Mouse (Mus musculus): ENCODE results near the gene Tfec. TPM values are rescaled to one million over a fixed set of nuclear protein-coding genes. Genes with fewer than 3 reads are reported as not detected.

Tfec gene
- polyA plus RNA-seq, 1 experiment from 2014 or later, result 0.31 TPM

DNA sequence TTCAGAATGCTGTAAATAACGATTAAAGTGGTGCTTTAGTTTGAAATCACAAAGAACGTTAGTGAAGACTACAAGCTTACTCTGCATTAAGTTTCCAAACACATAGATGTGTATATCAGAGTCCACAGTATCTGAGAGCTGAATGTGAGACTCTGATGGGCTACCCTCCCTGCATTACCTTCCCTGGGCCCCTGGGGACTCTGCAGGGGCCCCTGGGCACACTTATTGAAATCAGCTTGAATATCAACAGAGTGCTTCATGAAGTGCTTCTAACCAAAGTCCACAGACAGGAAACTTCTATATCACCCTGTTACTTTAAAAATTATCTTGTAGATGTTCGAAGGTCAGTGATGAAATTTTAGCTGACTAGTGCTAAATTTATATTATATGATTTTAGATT, 36.2 kb downstream of the Tfec start:
- Histone ChIP-seq H3K4me1 (no peaks in the 10 kb centered on the region), H3K4me3 (no peak overlapping the region), H3K9ac (no peak overlapping the region), H3K36me3 (replicated peaks) (no peaks in the 10 kb centered on the region), H3K4me2 (no peak overlapping the region), H3K27ac (no peak overlapping the region), H3K9me3 (no peaks in the 10 kb centered on the region), H3K27me3 (replicated peaks) (no peaks in the 10 kb centered on the region)
- WGBS, result 92% methylated on average over 3 of the region's 3 CpGs
- no peak for ATAC-seq (replicated peaks)

- Histone ChIP-seq H3K9me3 (no peaks in the 10 kb centered on the region), H3K4me2 (no peak overlapping the region), H3K4me1 (no peaks in the 10 kb centered on the region), H3K27me3 (replicated peaks) (no peaks in the 10 kb centered on the region), H3K9ac (no peak overlapping the region), H3K4me3 (no peak overlapping the region), H3K27ac (no peak overlapping the region), H3K36me3 (replicated peaks) (no peaks in the 10 kb centered on the region)
- WGBS, result 91% methylated on average over 7 of the region's 7 CpGs
- ATAC-seq (replicated peaks), result no peak
These were observed 42.2 kb downstream of the Tfec start for GRCm38 (mm10) chr6:16855879-16856545.

- H3K4me3 ChIP-seq, result no peak overlapping the region
- 84% methylated on average over 9 of the region's 9 CpGs for WGBS
- no peak overlapping the region for H3K27ac ChIP-seq
- H3K4me1 ChIP-seq, result no peaks in the 10 kb centered on the region
- no peaks in the 10 kb centered on the region for H3K27me3 ChIP-seq (replicated peaks)
- no peaks in the 10 kb centered on the region for H3K9me3 ChIP-seq
- no peak overlapping the region for H3K9ac ChIP-seq
- ATAC-seq (replicated peaks), result no peak
- H3K4me2 ChIP-seq, result no peak overlapping the region
- H3K36me3 ChIP-seq (replicated peaks), result no peaks in the 10 kb centered on the region
These were observed 43.3 kb downstream of the Tfec start for GRCm38 (mm10) chr6:16854977-16855376.

DNA sequence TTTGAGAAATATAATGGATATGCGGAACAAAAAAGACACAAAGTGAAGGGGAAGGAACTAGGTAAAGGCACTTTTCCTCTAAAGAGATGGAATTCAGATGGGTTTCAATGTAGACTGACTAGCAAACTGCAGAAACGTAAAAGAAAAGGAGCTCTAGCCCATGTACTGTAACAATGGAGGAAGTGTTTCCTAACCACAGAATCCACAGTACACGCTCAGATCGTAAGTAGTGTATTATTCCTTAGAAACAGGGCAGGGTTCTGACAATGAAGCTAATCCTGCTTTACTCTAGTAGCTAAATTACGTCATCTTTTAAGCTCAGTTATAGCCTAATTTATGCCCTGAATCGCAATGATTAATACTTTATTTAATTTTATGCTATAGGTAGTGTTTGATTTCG, 51.7 kb downstream of the Tfec start:
- no peaks in the 10 kb centered on the region for H3K9me3 ChIP-seq
- H3K4me1 ChIP-seq, result no peaks in the 10 kb centered on the region
- H3K4me3 ChIP-seq, result no peak overlapping the region
- H3K4me2 ChIP-seq, result no peak overlapping the region
- no peak overlapping the region for H3K9ac ChIP-seq
- H3K27me3 ChIP-seq (replicated peaks), result no peaks in the 10 kb centered on the region
- no peaks in the 10 kb centered on the region for H3K36me3 ChIP-seq (replicated peaks)
- no peak overlapping the region for H3K27ac ChIP-seq
- no peak for ATAC-seq (replicated peaks)
- 73% methylated on average over 7 of the region's 7 CpGs for WGBS

DNA sequence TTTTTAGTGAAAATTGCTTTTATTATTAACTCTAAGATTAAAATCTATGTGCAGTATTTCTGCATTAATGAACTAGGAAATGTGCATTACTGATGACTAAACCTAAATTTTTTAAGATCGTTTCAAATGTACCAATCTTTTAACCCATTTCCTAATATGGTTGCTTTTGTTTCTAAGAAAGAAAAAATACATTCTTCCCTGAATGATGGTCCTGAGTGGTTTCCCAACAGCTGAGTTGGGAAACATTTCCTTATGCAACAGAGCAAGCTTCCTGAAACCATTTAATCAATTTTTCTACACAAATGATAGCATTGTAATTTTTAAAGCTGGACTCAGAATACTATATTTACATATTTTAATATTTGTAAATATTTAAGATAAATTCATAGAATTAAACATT, 62.6 kb downstream of the Tfec start:
- no peak for ATAC-seq (replicated peaks)
- WGBS, result 93% methylated on average over 1 of the region's 1 CpGs

GRCm38 (mm10) chr6:16828304-16828703, 69.9 kb downstream of the Tfec start:
- Histone ChIP-seq H3K4me1 (no peaks in the 10 kb centered on the region), H3K36me3 (replicated peaks) (no peaks in the 10 kb centered on the region), H3K4me3 (no peak overlapping the region), H3K27ac (no peak overlapping the region), H3K9me3 (no peaks in the 10 kb centered on the region), H3K4me2 (no peak overlapping the region), H3K9ac (no peak overlapping the region), H3K27me3 (replicated peaks) (no peaks in the 10 kb centered on the region)
- no peak for ATAC-seq (replicated peaks)

More for the DNA sequence above, 62.6 kb downstream of the Tfec start:
- Histone ChIP-seq H3K36me3 (replicated peaks) (no peaks in the 10 kb centered on the region), H3K9me3 (no peaks in the 10 kb centered on the region), H3K9ac (no peak overlapping the region), H3K4me1 (no peaks in the 10 kb centered on the region), H3K4me3 (no peak overlapping the region), H3K4me2 (no peak overlapping the region), H3K27me3 (replicated peaks) (no peaks in the 10 kb centered on the region), H3K27ac (no peak overlapping the region)

DNA sequence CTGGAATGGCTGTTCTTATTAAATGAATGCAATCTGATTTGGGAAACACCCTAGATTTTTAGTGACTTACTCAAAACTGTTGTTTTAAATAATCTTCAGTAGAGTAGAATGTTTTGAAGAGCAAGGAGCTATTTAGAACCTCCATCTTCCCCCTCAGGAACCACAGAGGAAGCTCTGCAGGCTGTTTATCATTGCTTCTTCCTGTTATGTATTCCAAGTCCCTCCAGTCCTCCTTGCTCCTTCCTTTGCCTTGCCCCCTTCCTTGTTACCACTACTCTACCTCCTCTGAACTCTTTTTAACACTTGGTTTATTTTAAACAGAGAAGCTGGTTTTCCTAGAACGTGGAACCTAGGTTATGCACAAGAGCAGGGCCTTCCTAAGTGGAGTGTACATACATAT, 76.3 kb downstream of the Tfec start:
- no peaks in the 10 kb centered on the region for H3K4me1 ChIP-seq
- no peak overlapping the region for H3K4me3 ChIP-seq
- ATAC-seq (replicated peaks), result no peak
- no peak overlapping the region for H3K4me2 ChIP-seq
- H3K27me3 ChIP-seq (replicated peaks), result no peaks in the 10 kb centered on the region
- H3K9ac ChIP-seq, result no peak overlapping the region
- 67% methylated on average over 1 of the region's 1 CpGs for WGBS
- no peak overlapping the region for H3K27ac ChIP-seq
- no peaks in the 10 kb centered on the region for H3K36me3 ChIP-seq (replicated peaks)
- H3K9me3 ChIP-seq, result no peaks in the 10 kb centered on the region

- Histone ChIP-seq H3K9me3 (no peaks in the 10 kb centered on the region), H3K36me3 (replicated peaks) (no peaks in the 10 kb centered on the region), H3K4me3 (no peak overlapping the region), H3K27ac (no peak overlapping the region), H3K9ac (no peak overlapping the region), H3K27me3 (replicated peaks) (no peaks in the 10 kb centered on the region), H3K4me2 (no peak overlapping the region), H3K4me1 (no peaks in the 10 kb centered on the region)
- ATAC-seq (replicated peaks), result no peak
- 89% methylated on average over 1 of the region's 1 CpGs for WGBS
These were observed 91.9 kb downstream of the Tfec start for GRCm38 (mm10) chr6:16806302-16806701.

DNA sequence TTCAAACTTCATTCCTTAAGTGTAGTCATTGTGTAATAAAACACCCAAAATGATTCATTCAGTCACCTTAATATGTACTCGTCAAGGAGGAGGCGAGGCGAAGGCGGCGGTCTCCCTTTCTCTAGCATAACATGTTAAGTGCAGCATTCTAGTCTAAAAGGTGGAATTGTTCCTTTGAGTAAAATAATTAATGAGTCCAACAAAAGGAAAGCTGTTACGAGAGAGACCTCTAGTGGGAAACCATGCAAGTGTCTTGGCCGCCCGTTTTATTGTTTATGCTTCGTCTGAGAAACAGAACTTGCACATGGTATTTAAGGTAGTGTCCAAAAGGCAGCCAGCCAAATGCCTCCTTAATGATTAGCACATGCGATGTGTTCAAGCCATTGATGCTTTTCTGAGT, 100.6 kb downstream of the Tfec start:
- WGBS, result 19% methylated on average over 10 of the region's 10 CpGs
- Histone ChIP-seq H3K9ac (no peak overlapping the region), H3K4me2 (0 out of 2 replicates have a peak overlapping the region, but pooled peaks have one; percentile 25), H3K9me3 (no peaks in the 10 kb centered on the region), H3K27me3 (replicated peaks) (no peaks in the 10 kb centered on the region), H3K36me3 (replicated peaks) (no peaks in the 10 kb centered on the region), H3K4me3 (no peak overlapping the region), H3K27ac (no peak overlapping the region), H3K4me1 (peaks cover 9% of the 10 kb centered on the region; the same call in 1 of the 2 replicates)
- peak; percentile 78; the same call in 1 of the 2 replicates for ATAC-seq (replicated peaks)

GRCm38 (mm10) chr6:16796914-16797313, 101.3 kb downstream of the Tfec start:
- H3K4me3 ChIP-seq, result no peak overlapping the region
- no peaks in the 10 kb centered on the region for H3K36me3 ChIP-seq (replicated peaks)
- 0 out of 2 replicates have a peak, but pooled peaks have one; percentile 34 for ATAC-seq (replicated peaks)
- WGBS, result 45% methylated on average over 9 of the region's 9 CpGs
- no peaks in the 10 kb centered on the region for H3K9me3 ChIP-seq
- H3K27ac ChIP-seq, result no peak overlapping the region
- no peak overlapping the region for H3K9ac ChIP-seq
- peaks cover 9% of the 10 kb centered on the region; the same call in 1 of the 2 replicates for H3K4me1 ChIP-seq
- no peak overlapping the region for H3K4me2 ChIP-seq
- H3K27me3 ChIP-seq (replicated peaks), result no peaks in the 10 kb centered on the region

- H3K27me3 ChIP-seq (replicated peaks), result no peaks in the 10 kb centered on the region
- peaks cover 9% of the 10 kb centered on the region; the same call in 1 of the 2 replicates for H3K4me1 ChIP-seq
- H3K4me3 ChIP-seq, result no peak overlapping the region
- H3K9ac ChIP-seq, result no peak overlapping the region
- ATAC-seq (replicated peaks), result no peak
- 84% methylated on average over 7 of the region's 7 CpGs for WGBS
- H3K9me3 ChIP-seq, result no peaks in the 10 kb centered on the region
- H3K36me3 ChIP-seq (replicated peaks), result no peaks in the 10 kb centered on the region
- no peak overlapping the region for H3K4me2 ChIP-seq
- no peak overlapping the region for H3K27ac ChIP-seq
These were observed 104.2 kb downstream of the Tfec start for GRCm38 (mm10) chr6:16794036-16794435.

DNA sequence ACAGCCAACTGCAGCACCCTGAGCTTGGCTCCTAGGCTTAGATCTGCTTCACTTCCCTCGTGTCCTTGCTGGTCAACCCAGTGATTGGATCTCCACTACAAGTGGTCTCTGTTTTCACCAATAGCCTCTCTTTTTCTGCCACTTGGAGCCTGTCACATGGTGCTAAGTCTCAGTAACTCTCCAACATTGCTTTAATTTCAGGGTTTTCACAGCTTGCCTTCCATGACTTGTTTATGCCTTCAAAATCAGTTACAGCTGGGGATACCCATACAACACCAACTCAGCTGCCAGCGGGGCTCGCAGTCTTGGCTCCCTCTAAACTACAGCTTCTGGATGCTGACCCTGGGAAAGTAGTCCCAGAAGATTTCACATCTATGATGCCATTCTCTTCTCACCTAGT, 113.1 kb downstream of the Tfec start:
- Histone ChIP-seq H3K4me3 (no peak overlapping the region), H3K9ac (no peak overlapping the region), H3K27ac (no peak overlapping the region), H3K9me3 (no peaks in the 10 kb centered on the region), H3K27me3 (replicated peaks) (no peaks in the 10 kb centered on the region), H3K4me1 (no peaks in the 10 kb centered on the region), H3K4me2 (no peak overlapping the region), H3K36me3 (replicated peaks) (no peaks in the 10 kb centered on the region)
- 82% methylated on average over 3 of the region's 3 CpGs for WGBS
- no peak for ATAC-seq (replicated peaks)
